Mouse (Mus musculus) thymus, postnatal 4 days (tissue): Measurements from ENCODE around the gene Scrg1.
"Not testable (repeated sequence)": the region's sequence is repeated elsewhere in the genome, so short reads cannot be mapped to it uniquely, and the experiment has no call there.

Experiments
- DNase-seq: peaks from one replicate; pipeline ENCODE4 v3.0.0; 2021

Gene Scrg1

DNA sequence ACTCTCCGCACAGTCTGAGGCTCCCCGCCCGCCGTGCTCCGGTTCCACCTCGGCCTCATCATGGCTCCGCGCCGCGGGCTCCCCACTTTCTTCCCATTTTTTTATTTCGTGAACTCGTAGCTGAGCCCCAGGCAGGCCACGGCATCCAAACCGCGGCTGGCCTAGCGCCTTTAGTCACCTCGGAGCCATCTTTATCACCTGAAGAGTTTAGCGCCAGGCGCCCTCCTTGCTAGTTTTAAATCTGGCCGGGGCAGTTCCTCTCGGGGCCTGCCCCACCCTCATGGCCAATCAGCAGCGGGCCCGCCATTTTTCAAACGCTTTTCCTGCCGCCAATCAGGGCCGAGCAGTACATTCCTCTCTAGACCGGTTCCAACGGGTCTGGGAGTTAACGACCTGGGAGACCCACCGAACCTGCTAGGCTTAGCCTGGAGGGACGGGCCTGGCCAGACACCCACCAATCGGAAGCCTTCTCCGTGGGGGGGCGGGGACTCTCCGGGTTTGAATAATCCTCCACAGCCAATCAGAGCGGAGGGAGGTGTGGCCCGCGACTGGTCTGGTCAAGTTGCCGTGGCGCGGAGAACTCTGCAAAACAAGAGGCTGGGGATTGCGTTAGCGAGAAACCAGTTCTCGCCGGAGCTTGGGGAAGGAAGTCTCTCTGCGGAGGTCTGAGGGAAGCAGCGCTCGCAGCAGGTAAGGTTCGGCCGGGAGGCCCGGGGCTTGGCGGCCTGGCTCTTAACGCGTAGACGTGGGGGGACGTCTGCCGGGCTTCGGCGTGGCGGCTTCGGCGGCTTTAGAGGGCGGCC lies 55.8 kb downstream of the Scrg1 start, which contains the start of gene Hmgb2:
Gene Hmgb2, plus strand, starts transcription at position 592 of the 803 bp plus-strand sequence.
- peak; percentile 99 for DNase-seq

DNA sequence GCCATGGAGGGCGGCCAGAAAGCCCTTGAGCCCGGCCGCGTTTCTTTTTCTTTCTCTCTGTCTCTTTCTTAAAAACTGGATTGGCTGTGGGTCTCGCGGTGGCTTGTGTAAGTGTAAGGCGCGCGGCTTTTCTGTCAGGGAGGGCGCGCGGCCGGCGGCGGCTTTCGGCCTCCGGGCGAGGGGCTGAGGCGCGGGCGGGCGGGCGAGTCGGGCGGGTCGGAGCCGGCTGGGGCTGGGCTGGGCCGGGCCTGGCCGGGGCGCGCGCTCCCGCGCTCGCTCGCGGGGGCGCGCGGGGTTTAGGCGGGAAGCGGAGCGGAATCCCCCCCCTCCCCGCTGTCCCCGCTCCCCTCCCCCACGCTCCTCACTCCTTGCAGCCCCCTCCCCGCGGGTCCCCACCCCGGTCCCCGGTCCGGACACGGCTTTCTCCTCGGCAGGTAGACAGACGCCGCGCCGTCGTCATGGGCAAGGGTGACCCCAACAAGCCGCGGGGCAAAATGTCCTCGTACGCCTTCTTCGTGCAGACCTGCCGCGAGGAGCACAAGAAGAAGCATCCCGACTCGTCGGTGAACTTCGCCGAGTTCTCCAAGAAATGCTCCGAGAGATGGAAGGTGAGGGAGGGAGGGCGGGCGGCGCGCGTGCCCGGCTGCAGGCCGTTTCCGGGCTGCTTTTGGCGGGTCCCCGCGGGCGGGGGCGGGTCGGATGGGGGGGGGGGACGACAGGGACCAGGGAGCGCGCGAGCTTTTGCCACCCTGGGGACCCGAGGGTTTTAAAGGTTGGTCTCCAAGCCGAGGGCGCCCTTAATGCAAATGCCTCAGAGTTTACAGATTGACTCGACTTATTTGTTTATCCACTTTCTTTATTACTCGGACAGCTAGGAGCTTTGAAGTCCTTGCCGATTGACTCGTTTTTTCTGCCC lies 56.7 kb downstream of the Scrg1 start:
- peak; percentile 73 for DNase-seq

DNA sequence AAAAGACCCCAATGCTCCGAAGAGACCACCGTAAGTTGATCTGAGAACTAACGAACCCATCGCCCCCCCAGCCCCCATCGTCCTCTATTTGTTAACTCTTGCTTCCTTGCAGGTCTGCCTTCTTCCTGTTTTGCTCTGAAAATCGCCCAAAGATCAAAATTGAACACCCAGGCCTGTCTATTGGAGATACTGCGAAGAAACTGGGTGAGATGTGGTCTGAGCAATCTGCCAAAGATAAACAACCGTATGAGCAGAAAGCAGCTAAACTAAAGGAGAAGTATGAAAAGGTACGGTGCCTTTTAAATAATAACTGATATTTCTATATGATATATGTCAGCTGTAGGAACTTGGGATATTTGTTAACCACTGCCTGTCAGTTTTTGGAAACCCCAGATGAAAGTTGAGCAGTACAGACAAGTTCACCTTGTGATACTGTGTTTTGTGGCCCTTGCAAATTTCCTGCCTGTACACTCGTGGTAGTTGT lies 57.5 kb downstream of the Scrg1 start:
- not testable (repeated sequence) for DNase-seq

DNA sequence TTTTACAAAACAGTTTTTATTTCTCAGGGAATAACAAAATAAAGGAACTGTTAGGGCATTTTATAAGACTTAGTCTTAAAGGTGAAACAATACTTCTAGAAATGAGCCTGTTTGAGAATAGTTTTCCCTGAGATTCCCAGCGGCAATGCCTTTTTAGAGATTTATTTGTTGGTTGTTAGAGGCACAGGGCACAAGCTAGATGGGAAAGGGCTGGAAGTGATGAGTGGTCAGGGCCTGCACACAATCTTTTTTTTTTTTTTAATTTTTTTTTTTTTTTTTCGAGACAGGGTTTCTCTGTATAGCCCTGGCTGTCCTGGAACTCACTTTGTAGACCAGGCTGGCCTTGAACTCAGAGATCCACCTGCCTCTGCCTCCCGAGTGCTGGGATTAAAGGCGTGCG lies 61.0 kb downstream of the Scrg1 start:
- DNase-seq = not testable (repeated sequence)

DNA sequence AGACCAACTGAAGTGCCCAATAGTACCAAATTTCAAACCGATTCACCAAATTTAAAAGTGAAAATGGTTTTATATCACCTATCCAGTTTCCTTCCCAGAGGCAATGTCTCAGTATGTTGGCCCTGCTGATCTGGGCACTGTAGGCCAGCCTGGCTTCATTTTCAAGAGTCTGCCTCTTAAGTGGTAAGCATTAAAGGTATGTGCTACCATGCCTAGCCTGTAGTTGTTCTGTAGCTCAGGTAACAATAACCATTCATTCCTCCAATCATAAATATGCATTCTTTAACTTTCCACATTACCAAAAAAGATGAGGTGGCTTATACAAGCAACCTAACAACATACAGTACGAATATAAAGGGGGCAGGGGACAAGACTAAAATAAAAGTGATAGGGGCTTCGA lies 62.0 kb downstream of the Scrg1 start:
- DNase-seq = no peak

DNA sequence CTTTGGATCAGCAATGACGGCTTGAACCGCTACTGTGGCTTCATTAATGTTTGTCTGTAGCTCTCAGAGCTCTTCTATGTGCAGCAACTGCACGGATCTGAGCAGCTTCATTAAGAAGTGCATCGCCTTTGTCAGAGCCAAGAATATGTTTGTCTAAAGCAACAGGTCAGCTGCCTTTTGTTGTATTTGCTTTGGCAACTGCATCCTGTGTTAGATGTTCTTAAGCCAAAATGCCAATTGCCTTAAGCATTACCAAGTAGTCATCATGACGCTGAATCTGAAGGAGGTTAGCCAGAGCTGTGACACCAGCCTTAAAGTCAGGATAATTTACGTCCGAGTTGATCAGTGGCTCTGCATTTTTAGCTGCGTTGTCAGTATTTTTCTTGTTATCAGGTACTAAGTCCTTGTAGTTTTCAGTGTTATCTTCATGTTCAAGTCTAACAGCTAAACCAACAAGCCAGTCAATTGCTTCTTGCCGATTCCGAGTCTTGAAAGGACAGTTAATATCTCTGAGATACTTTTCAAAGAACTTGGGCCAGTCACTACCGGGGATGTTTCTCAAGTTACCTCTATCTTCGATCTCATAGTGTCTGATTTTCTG lies 64.6 kb downstream of the Scrg1 start:
- DNase-seq = no peak
